ENCODE assay signal across 18 mouse cellular contexts in the genomic region with DNA sequence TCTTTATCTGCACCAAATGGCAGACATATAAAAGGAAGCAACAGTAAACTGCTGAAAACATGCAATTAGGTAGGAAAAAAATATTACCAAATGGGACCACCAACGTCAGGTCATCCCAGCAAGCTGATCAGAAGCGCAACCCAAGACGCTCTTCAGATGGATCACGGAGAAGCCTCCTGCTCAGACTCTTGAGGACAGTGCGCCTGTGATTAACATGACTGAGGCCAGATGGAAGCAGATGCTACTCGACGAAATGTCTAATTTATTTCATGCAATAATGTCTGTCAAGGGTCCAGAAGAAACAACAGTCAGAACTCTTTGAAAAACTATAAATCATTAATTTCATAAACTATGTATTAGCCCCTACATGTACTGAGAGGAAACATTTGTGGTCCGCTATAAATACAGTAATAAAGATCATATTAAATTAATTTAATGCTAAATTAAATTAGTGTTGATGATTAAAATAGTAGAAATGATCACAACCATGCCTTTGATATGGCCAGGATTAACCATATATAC.
"Had no signal": no experiment of that assay in that cellular context is flagged by ENCODE, and none has a peak within 500 bp of the region (broad histone marks: within the 10 kb centered on the region; RNA-seq: fewer than 3 reads in every experiment).

No protein-coding gene starts in this region.

- H3K9me3 ChIP-seq: midbrain, embryonic 10.5 days; midbrain, embryonic 12.5 days; neural tube, embryonic 13.5 days; neural tube, embryonic 15.5 days had no signal

- H3K27me3 ChIP-seq: midbrain, embryonic 12.5 days; neural tube, embryonic 13.5 days; neural tube, embryonic 15.5 days had no signal

- H3K36me3 ChIP-seq: midbrain, embryonic 10.5 days; midbrain, embryonic 12.5 days; neural tube, embryonic 13.5 days; neural tube, embryonic 15.5 days had no signal

- DNase-seq: lung, embryonic 14.5 days; lung, postnatal 10 days; lung, postnatal 4 days; midbrain, embryonic 14.5 days; retina, postnatal 1 day; right cerebral cortex, adult 18-20 months; right cerebral cortex, postnatal 25 days; right cerebral cortex, postnatal 4 days; spleen, adult 18-20 months; thymus, adult 18-20 months; thymus, postnatal 14 days; thymus, postnatal 36 days had no signal

- H3K4me1 ChIP-seq: midbrain, embryonic 12.5 days; neural tube, embryonic 13.5 days; neural tube, embryonic 15.5 days had no signal

- H3K27ac ChIP-seq: midbrain, embryonic 10.5 days; midbrain, embryonic 12.5 days; neural tube, embryonic 13.5 days; neural tube, embryonic 15.5 days had no signal

- H3K4me2 ChIP-seq: lung, embryonic 14.5 days; midbrain, embryonic 12.5 days; neural tube, embryonic 13.5 days; neural tube, embryonic 15.5 days had no signal

- H3K4me3 ChIP-seq: midbrain, embryonic 10.5 days; midbrain, embryonic 12.5 days; myocyte; neural tube, embryonic 13.5 days; neural tube, embryonic 15.5 days had no signal

- H3K9ac ChIP-seq: lung, embryonic 14.5 days; midbrain, embryonic 12.5 days; neural tube, embryonic 13.5 days; neural tube, embryonic 15.5 days had no signal

- ATAC-seq: midbrain, embryonic 16.5 days had no signal
